Mouse (Mus musculus): Measurements from ENCODE around the gene Rps29.

Rps29 gene

DNA sequence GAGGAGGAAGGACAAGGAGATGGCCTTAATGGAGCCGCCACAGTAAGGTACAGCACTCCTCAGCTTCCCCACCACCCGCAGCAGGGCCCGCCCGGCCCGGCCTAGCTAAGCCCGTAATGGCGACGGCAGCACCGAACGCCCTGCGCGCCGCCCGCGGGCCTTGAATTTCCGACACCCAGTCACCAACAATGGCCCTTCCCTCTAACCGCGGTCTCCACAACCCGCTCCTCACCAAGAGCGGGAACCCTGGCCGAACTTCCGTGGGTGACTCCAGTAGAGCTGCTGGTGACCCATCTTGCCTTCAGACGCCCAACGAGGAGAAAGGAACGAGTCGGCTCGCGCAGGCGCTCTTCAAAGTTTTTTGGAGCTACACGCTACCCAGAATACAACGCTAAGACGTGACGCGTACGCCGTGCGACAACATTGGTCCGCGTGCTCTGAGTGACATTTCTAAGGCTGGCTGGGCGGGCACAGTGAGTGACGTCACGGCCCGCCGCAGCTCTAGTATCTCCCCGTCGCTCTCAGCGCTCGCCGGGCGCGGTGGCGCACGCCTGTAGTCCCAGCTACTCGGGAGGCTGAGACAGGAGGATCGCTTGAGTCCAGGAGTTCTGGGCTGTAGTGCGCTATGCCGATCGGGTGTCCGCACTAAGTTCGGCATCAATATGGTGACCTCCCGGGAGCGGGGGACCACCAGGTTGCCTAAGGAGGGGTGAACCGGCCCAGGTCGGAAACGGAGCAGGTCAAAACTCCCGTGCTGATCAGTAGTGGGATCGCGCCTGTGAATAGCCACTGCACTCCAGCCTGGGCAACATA is at the start of gene Rps29:
Gene Rps29 (minus strand): TSS at position 422 of the 813 bp plus-strand sequence.
- peak; percentile 87 for DNase-seq (ENCODE audit: extremely low read depth, low read depth, low spot score)

- DNase-seq (ENCODE audit: extremely low read depth, low read depth, low spot score): no peak
Observed at GRCm38 (mm10) chr12:69208520-69208919, 49.5 kb upstream of the Rps29 start.

DNA sequence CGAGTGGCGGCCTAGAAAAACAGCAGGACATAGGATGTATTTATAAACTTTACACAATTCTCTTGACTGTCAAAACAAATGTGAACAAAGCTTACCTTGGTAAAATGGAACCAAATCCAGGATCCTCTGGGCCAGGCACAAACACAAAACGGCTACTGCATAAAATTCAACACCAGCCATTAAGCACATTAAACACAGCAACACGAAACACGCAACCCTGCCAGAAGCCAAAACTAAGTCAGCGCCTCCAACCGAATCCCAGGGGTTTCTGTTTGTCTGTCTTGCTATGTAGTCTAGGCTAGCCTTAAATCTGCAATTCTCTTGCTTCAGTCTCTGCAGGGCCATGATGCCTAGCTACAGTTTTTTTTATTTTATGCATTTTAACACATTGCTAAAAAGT is 48.9 kb upstream of the Rps29 start:
- DNase-seq (ENCODE audit: extremely low read depth, low read depth, low spot score): no peak

- DNase-seq (ENCODE audit: extremely low read depth, low read depth, low spot score): no peak
Observed at GRCm38 (mm10) chr12:69207396-69207795, 48.4 kb upstream of the Rps29 start.

GRCm38 (mm10) chr12:69204052-69204833 is 45.3 kb upstream of the Rps29 start, which contains the start of gene Gm49384:
Gm49384 (minus strand) TSS chr12:69204267.
- DNase-seq (ENCODE audit: extremely low read depth, low read depth, low spot score): no peak

DNA sequence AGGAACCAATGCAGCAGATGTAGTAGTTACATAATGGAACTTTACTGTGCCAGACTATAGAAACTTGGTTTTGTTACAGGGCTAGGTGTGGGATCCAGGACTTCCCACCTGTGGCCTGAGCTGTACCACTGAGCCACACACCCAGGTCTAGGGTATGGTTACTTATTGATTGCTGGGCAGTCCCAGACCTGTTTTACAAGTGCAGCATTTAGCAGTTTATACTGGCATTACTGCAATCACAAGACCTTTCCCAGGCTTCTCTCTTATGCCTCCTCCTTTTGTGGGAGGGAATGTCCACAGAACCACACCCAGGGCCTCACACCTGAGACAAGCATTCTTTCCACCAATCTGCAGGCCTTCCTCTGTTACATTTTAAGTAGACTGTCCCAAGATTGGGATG is 40.0 kb upstream of the Rps29 start:
- DNase-seq (ENCODE audit: extremely low read depth, low read depth, low spot score): no peak

- DNase-seq (ENCODE audit: extremely low read depth, low read depth, low spot score): no peak
Observed at GRCm38 (mm10) chr12:69198164-69198535, 39.2 kb upstream of the Rps29 start, which contains the start of gene Dnaaf2. Dnaaf2 (minus strand) TSS chr12:69198429.

- DNase-seq (ENCODE audit: extremely low read depth, low read depth, low spot score): no peak
Observed at GRCm38 (mm10) chr12:69197378-69198163, 38.6 kb upstream of the Rps29 start.

DNA sequence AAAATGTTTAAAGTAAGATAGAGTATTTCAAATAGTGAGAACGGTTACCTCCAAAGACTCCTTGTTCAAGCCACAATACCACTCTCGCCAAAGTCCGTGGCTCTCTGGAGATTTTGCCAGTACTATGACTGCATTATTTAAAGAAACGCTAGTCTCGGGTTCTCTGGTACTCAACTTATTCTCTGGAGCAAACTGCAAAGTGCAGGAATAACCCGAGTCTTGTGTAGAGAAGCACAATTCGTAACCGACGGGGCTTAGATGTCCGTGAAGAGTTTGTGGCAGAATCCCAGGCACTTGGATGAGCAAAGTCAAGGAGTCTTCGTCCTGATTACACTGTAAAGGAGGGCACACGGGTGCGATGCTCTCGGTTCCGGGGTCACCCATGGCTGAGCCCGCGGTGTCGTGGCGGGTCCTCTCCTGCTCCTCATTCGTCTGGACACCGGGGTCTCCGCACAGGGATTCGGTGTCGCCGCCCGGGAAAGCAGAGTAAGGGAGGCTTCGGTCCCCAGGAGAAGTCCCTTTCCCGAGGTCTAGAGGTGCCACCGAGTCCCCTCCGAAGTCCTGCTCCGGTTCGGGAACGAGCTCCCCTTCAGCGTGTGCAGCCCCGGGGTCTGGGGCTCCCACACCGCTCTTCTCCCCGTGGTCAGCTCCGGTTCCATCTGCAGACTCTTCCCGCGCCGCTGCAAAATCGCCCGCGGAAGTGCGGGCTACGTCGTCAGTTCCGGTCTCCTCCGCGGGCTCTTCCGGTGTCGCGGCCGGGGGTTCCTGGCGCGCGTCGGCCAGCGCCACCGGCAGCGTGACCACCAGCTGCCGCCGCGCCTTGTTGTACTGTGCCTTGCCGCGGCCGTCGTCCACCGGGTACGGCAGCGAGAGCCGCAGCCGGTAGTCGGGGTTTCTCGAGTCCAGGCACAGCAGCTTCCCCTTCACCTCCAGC is 37.7 kb upstream of the Rps29 start, which contains the start of gene Gm49383:
Gene Gm49383 (minus strand): TSS at position 661 of the 934 bp plus-strand sequence.
- DNase-seq (ENCODE audit: extremely low read depth, low read depth, low spot score): no peak

DNA sequence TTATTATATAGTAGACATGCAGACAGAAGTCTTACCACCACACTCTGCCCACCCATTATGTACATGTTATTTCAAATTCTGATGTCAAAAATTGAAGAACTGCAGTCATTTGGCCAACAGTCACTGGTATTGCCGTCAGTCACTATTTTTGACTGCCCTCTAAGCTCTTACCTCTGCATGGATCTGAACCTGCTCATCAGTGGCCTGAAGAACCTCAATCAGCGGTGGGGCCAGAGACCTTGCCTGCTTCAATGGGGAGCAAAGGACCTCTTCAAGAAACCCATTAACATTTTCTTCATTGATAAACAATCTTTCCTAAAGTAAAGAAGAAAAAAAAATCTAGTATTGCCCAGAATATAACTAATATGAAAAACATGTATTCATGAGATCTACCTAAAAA is 33.7 kb upstream of the Rps29 start:
- DNase-seq (ENCODE audit: extremely low read depth, low read depth, low spot score): no peak

DNA sequence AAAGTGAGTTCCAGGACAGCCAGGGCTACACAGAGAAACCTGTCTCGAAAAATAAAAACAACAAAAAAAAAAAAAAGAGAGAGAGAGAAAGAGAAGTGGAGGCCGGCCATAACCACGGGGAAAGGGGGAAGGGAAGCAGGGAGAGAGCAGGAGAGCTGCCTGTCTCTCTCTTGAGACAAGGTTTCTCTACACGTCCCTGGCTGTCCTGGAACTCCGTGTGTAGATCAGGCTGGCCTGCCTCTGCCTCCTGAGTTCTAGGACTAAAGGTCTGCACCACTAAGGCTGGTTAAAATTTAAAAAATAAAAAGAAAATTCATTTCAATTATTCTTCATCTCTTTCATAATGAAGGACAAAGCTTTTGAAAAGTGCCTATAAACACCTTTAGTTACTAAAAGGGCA is 32.4 kb upstream of the Rps29 start:
- no peak for DNase-seq (ENCODE audit: extremely low read depth, low read depth, low spot score)

GRCm38 (mm10) chr12:69190522-69190921 is 31.5 kb upstream of the Rps29 start:
- no peak for DNase-seq (ENCODE audit: extremely low read depth, low read depth, low spot score)

DNA sequence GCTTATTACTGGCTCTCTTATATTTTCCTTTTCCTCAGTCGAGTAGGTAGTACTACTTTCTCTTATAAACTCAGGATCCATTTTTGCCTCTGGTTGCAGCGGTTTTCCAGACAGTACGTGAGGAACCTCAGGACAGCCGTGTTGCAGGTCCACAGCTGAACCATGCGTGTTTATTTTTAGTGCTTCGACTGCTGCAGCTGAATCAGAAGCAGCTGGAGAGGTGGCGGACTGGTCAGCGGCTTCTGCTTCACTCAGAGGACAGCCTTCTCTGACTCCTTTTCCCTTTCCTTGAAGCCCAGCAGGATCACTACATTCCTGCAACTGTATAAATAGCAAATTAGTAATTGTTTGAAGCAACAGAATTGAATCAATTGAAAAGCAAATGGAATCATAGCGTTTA is 31.1 kb upstream of the Rps29 start:
- DNase-seq (ENCODE audit: extremely low read depth, low read depth, low spot score): no peak

DNA sequence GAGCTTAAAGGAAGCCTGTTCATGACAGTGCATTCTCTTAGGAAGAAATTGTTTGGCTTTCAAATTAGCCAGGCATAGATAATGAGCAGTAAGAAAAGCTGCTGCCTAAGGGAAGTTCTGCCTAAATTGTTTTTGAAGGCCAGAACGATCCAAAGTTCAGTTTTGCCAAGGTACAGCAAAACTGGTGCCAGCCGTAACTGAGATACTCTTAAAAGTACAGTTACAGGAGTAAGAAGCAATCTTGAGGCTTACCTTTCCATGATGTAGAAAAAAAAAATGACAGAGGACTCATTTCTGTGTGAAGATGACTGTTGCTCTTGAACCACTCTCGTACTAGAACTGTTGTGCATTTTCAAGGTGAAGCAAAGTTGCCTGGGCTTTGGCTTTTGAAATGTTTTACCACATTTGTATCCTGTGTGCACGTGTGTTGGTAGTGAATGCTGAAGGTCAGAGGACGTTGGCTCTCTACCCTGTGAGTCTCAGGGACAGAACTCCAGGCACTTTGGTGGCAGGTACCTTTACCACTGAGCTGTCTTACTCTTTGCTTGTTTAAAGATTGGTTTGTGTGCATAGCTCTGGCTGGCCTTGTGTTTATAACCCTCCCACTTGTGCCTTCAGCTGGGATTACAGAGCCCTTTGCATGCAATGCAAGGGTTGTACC is 28.0 kb upstream of the Rps29 start:
- DNase-seq (ENCODE audit: extremely low read depth, low read depth, low spot score): no peak

DNA sequence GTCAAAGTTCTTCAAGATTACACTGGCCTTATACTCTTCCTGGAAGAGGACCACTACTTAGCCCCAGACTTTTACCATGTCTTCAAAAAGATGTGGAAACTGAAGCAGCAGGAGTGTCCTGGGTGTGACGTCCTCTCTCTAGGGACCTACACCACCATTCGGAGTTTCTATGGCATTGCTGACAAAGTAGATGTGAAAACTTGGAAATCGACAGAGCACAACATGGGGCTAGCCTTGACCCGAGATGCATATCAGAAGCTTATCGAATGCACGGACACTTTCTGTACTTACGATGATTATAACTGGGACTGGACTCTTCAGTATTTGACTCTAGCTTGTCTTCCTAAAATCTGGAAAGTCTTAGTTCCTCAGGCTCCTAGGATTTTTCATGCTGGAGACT is 26.4 kb upstream of the Rps29 start:
- no peak for DNase-seq (ENCODE audit: extremely low read depth, low read depth, low spot score)

DNA sequence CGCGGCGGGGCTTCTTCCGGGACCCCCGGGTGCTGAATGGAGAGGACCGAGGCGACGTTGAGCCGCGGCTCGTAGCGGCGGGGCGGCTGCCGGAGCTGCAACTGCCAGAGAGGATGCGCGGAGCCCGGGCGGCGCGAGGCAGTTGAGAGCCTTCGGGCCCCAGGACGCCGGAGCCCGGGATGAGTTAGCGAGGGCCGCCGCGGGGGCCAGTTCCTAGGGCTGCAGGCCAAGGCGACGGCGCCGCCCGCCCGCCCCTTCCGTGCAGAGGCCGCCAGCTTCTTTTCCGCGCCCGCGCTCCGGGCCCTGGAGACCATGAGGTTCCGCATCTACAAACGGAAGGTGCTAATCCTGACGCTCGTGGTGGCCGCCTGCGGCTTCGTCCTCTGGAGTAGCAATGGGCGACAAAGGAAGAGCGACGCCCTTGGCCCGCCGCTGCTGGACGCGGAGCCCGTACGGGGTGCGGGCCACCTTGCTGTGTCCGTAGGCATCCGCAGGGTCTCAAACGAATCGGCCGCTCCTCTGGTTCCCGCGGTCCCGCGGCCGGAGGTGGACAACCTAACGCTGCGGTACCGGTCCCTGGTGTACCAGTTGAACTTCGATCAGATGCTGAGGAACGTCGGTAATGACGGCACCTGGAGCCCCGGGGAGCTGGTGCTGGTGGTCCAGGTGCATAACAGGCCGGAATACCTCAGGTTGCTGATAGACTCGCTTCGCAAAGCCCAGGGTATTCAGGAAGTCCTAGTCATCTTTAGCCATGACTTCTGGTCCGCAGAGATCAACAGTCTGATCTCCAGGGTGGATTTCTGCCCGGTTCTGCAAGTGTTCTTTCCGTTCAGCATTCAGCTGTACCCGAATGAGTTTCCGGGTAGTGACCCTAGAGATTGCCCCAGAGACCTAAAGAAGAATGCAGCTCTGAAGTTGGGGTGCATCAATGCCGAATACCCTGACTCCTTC is 25.6 kb upstream of the Rps29 start:
- no peak for DNase-seq (ENCODE audit: extremely low read depth, low read depth, low spot score)

DNA sequence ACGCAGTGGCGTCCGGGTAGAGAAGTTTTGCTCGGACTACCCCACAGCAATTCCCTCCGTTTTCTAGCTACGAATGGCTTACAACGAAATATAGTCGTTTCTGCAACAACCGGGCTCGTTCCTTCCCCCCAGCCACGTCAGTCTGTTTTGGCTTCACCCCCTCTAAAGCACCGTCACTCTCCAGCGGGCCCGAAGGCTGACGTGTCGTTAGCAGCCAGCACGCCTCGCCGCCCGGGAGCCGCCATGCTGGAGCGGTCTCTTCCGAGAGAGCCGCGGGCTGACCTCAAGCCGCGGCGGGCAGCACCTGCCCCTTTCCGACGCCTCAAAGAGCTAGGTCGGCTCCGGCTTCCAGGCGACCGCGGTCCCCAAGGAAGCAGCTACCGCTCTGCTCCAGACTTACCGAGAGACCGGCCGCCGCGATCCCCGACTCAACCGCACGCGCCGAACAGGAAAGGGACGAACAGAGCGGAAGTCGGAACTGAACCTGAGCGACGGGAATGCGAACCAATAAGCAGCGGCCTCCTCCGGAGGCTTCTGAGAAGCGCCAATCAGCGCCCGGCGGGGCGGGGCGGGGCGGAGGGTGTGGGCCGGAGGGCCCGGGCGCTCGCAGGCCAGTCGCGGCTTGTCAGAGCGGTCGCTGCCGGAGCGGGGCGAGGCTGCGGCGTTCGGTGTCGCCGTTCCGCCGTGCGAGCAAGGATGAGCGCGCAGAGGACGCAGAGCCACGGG is 24.8 kb upstream of the Rps29 start, which contains the start of the genes Rpl36al and Mgat2:
Gene Rpl36al (minus strand): TSS at position 501 of the 726 bp plus-strand sequence.
Gene Mgat2 (plus strand): TSS at position 575 of the 726 bp plus-strand sequence.
- peak; percentile 61 for DNase-seq (ENCODE audit: extremely low read depth, low read depth, low spot score)

DNA sequence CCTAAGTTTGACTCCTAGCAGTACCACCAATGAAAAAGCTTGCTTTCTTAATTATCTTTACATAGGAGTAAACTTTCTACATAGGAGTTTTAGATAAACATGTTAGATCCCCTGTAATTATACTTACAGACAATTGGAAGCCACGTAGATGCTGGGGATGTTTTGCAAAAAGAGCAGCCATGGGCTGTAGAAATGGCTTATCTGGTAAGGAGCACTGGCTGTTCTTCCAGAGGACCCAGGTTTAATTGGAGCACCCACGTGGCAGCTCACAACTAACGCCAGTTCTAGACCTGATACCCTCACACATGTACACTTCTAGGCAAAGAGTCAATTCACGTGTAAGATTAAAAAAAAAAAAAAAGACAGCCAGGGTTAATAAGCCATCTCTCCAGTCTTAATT is 22.8 kb upstream of the Rps29 start:
- DNase-seq (ENCODE audit: extremely low read depth, low read depth, low spot score): no peak

All from fat pad, adult 2 months (tissue).